Mouse (Mus musculus) ES-Bruce4 (cell line): Measurements from ENCODE around the gene BC030867. TPM values are rescaled to one million over a fixed set of nuclear protein-coding genes. Genes with fewer than 3 reads are reported as not detected.
A peak's percentile ranks its signal among the peaks of the same experiment; 100 is the strongest.

ENCODE experiments used
- H3K27ac ChIP-seq: 2 replicates; pipeline ENCODE4 v1.5.1; 2012; ENCODE audit warnings: low read length, inconsistent platforms; ENCODE audit not compliant: insufficient read depth
- H3K27me3 ChIP-seq: 2 replicates; pipeline ENCODE4 v1.6.1; 2012; ENCODE audit warnings: mild to moderate bottlenecking, low read length, inconsistent platforms; ENCODE audit not compliant: control insufficient read depth, poor library complexity, insufficient read depth, severe bottlenecking
- H3K36me3 ChIP-seq: 2 replicates; pipeline ENCODE4 v1.6.1; 2012; ENCODE audit warnings: inconsistent platforms, mild to moderate bottlenecking, low read length, moderate library complexity; ENCODE audit not compliant: control insufficient read depth, poor library complexity, insufficient read depth, severe bottlenecking
- H3K4me1 ChIP-seq: one replicate; pipeline ENCODE4 v1.8.1; 2011; ENCODE audit warnings: low read length; ENCODE audit not compliant: control insufficient read depth, insufficient read depth
- H3K4me3 ChIP-seq: 2 replicates; pipeline ENCODE4 v1.5.1; 2011; ENCODE audit warnings: low read depth, mild to moderate bottlenecking, low read length
- H3K9ac ChIP-seq: 2 replicates; pipeline ENCODE4 v1.6.1; 2012; ENCODE audit warnings: low read depth, mild to moderate bottlenecking, inconsistent platforms; ENCODE audit not compliant: poor library complexity, severe bottlenecking
- H3K9me3 ChIP-seq: replicated peaks from 2 replicates; pipeline ENCODE4 v1.6.1; 2012; ENCODE audit warnings: mild to moderate bottlenecking, low read length, inconsistent platforms; ENCODE audit not compliant: control insufficient read depth, poor library complexity, insufficient read depth, severe bottlenecking
- CTCF ChIP-seq: IDR thresholded peaks from one replicate; pipeline ENCODE4 v1.8.1; 2011; ENCODE audit warnings: low read depth, low read length
- EP300 ChIP-seq: IDR thresholded peaks from 2 replicates; pipeline ENCODE4 v1.6.1; 2011; ENCODE audit warnings: low read depth, low read length; ENCODE audit not compliant: insufficient read depth
- POLR2A ChIP-seq: IDR thresholded peaks from one replicate; pipeline ENCODE4 v1.8.1; 2011; ENCODE audit warnings: low read length; ENCODE audit not compliant: insufficient read depth
- polyA plus RNA-seq: library from polyadenylated mRNA; stranded (reverse); fragments of >200 nt; gene quantifications from 2 replicates; pipeline ENCODE4 v1.2.4, GENCODE M21; 2011; ENCODE audit warnings: low read depth; ENCODE audit not compliant: missing spikeins, insufficient read depth, insufficient read length

The BC030867 gene
- polyA plus RNA-seq, 1 experiment, result 34.0 TPM

DNA sequence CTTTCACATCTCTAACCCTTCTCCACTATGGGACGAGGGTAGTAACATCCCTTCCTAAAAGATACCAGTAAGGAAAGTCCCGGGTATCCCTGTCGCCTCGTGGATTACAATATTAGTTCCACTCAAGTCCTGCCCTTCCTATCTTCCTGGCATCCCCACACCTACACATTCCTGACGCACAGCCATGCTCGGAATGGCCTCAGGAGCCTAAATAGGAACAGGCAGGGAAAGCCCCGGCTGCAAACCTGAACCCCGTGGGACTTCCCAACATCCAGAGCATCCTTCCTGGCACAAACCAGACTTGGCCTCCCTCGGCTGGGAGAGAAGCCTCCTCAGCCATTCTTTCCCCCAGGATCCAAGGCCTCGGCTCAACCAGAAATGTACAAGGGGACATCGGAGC, 33.2 kb upstream of the BC030867 start:
- H3K27ac ChIP-seq, result no peak overlapping the region
- no peak overlapping the region for H3K9ac ChIP-seq
- TF ChIP-seq CTCF (no peak), POLR2A (no peak), EP300 (no peak)
- H3K27me3 ChIP-seq, result no peaks in the 10 kb centered on the region
- peaks cover 13% of the 10 kb centered on the region for H3K4me1 ChIP-seq
- no peaks in the 10 kb centered on the region for H3K36me3 ChIP-seq
- H3K9me3 ChIP-seq, result no peaks in the 10 kb centered on the region
- no peak overlapping the region for H3K4me3 ChIP-seq

DNA sequence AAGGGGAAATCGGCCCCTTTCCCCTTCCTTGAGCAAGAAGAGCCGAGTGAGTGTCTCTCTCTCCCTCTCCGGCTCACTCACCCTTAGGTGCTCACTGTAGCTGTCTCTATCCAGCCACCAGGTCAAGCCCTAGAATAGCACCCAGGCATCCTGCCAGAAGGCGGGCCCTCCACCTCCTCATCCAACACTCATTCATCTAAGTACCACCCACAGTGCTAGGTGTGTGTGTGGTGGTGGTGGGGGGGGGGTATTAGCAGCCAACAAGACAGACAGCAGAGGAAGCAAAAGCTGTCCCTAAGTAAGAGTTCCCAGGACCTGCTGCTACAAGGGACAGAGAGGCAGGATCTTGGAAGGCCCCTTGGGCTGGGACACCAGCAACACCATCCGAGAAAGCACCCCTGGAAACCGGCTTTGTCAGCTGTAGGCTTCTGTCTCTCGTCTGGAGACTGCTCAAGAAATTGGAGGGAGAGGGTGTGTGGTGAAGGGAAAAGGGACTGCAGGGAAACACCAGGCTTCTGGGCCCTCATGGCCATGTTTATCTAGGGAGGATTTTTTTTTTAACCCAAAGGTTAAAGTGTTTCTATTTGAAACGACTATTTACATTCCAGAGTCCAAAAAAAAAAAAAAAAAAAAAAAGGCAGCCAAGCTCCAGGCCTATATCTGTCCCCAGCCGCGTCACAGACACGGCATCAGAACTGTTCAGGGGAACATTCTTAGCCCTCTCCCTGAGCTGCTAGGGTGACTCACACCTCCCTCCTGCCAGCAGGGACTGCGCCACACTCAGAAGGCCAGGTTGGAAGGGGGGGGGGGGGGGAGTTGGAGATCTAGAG, 32.4 kb upstream of the BC030867 start:
- Histone ChIP-seq H3K27ac (no peak overlapping the region), H3K27me3 (no peaks in the 10 kb centered on the region), H3K4me3 (no peak overlapping the region), H3K9ac (no peak overlapping the region), H3K36me3 (no peaks in the 10 kb centered on the region), H3K9me3 (no peaks in the 10 kb centered on the region), H3K4me1 (peaks cover 13% of the 10 kb centered on the region)
- TF ChIP-seq EP300 (no peak), CTCF (no peak), POLR2A (no peak)

GRCm38 (mm10) chr11:102216886-102217240, 31.8 kb upstream of the BC030867 start:
- no peaks in the 10 kb centered on the region for H3K9me3 ChIP-seq
- no peak overlapping the region for H3K4me3 ChIP-seq
- H3K36me3 ChIP-seq, result no peaks in the 10 kb centered on the region
- TF ChIP-seq POLR2A (no peak), EP300 (no peak), CTCF (no peak)
- no peaks in the 10 kb centered on the region for H3K27me3 ChIP-seq
- no peak overlapping the region for H3K27ac ChIP-seq
- H3K4me1 ChIP-seq, result peaks cover 13% of the 10 kb centered on the region
- no peak overlapping the region for H3K9ac ChIP-seq

DNA sequence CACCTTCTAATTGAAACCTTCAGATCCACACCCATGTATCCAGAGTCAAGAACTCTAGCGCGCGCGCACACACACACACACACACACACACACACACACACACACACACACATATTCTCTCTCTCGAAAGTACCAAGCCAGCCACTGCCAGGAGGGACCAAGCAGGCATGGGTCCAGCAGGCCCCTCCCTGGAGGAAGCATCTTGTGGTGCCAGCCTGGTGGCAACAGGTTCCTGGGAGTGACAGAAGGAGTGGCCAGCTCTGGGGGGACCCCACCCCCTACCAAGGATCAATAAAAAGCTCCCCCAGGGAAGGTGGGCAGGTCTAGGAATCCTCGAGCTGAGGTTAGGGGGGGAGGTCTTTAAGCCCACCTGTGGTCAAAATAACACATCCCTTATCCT, 31.3 kb upstream of the BC030867 start:
- Histone ChIP-seq H3K27me3 (no peaks in the 10 kb centered on the region), H3K4me1 (peaks cover 13% of the 10 kb centered on the region), H3K27ac (no peak overlapping the region), H3K4me3 (no peak overlapping the region), H3K9me3 (no peaks in the 10 kb centered on the region), H3K9ac (no peak overlapping the region), H3K36me3 (no peaks in the 10 kb centered on the region)
- TF ChIP-seq CTCF (no peak), EP300 (no peak), POLR2A (no peak)

DNA sequence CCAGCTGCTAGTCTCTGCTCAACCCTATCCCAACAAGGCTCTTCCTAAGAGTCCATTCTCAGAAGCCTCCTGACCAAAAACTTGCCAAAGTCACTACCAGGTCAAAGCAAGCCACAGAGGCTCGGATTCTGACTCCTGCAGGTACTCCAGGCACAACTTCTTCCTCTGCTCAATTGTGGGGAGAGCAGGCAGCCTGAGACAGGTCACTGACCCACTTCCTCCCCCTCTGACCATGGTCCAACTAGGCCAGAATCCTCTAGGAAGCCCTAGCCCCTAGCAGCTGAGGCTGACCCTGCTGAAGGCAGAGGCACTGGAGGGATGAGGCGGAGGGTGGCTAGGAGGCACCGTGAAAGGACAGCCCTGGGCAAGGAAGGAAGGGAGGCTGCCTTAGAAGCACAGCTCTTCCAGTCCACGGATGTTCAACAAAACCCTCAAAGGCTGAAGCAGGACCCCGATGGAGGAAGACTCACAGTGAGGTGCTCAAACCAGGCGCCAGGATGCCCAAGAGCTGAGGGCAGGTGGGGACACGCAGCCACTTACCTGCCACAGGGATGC, 30.7 kb upstream of the BC030867 start:
- Histone ChIP-seq H3K4me3 (no peak overlapping the region), H3K9ac (0 out of 2 replicates have a peak overlapping the region, but pooled peaks have one; percentile 17), H3K27me3 (no peaks in the 10 kb centered on the region), H3K36me3 (no peaks in the 10 kb centered on the region), H3K9me3 (no peaks in the 10 kb centered on the region), H3K27ac (no peak overlapping the region), H3K4me1 (peaks cover 13% of the 10 kb centered on the region)
- TF ChIP-seq CTCF (no peak), POLR2A (no peak), EP300 (no peak)

DNA sequence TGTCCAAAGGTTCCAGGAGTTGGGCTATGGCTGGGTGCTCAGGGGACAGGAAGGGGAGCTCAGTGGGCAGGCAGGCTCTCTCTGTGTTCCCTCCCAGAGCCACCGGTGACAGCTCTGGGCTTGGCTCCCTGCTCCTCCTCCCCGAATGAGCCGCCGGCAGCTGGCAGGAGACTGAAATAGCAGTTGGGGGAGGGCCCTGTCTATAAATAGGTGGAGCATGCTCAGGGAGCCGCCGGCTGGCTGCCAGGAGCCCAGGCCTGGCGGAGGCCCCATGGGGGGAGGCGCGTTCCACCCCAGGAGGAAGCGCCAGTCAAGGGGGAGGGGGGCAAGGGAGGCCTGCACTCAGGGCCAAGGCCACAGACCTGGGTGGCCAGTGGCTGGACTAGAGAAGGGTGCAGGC, 29.9 kb upstream of the BC030867 start:
- Histone ChIP-seq H3K36me3 (no peaks in the 10 kb centered on the region), H3K4me3 (0 out of 2 replicates have a peak overlapping the region, but pooled peaks have one; percentile 13), H3K27ac (no peak overlapping the region), H3K9ac (0 out of 2 replicates have a peak overlapping the region, but pooled peaks have one; percentile 17), H3K27me3 (no peaks in the 10 kb centered on the region), H3K4me1 (peaks cover 13% of the 10 kb centered on the region), H3K9me3 (no peaks in the 10 kb centered on the region)
- TF ChIP-seq CTCF, result no peak
- no peak for TF ChIP-seq EP300
- no peak for TF ChIP-seq POLR2A
